Mouse (Mus musculus) midbrain, embryonic 16.5 days (tissue): ENCODE results near the gene Celf2. TPM values are rescaled to one million over a fixed set of nuclear protein-coding genes. Genes with fewer than 3 reads are reported as not detected.
"Not testable (repeated sequence)": the region's sequence is repeated elsewhere in the genome, so short reads cannot be mapped to it uniquely, and the experiment has no call there.

Experiments used
- ATAC-seq: fragments of 200-750 bp; cut with Nextera tagmentation; 2 replicates; pipeline ENCODE4 v1.8.0; 2017; ENCODE audit warnings: moderate TSS enrichment
- H3K27ac ChIP-seq: fragments of 300-500 bp; sonication (generic); 2 replicates; pipeline ENCODE4 v1.5.1; 2014; ENCODE audit warnings: mild to moderate bottlenecking, low read length, mixed read lengths
- H3K27me3 ChIP-seq: fragments of 300-500 bp; sonication (generic); 2 replicates; pipeline ENCODE4 v1.6.1; 2014; ENCODE audit warnings: low read depth, low read length, mixed read lengths; ENCODE audit not compliant: control insufficient read depth, insufficient read depth
- H3K36me3 ChIP-seq: fragments of 300-500 bp; sonication (generic); 2 replicates; pipeline ENCODE4 v1.6.1; 2014; ENCODE audit warnings: mild to moderate bottlenecking, low read length, moderate library complexity, mixed read lengths; ENCODE audit not compliant: control insufficient read depth, insufficient read depth
- H3K4me1 ChIP-seq: fragments of 300-500 bp; sonication (generic); 2 replicates; pipeline ENCODE4 v1.6.1; 2014; ENCODE audit warnings: mild to moderate bottlenecking, low read length, mixed read lengths; ENCODE audit not compliant: control insufficient read depth, insufficient read depth
- H3K4me2 ChIP-seq: fragments of 300-500 bp; sonication (generic); 2 replicates; pipeline ENCODE4 v1.6.1; 2014; ENCODE audit warnings: mild to moderate bottlenecking, low read length, mixed read lengths
- H3K4me3 ChIP-seq: fragments of 300-500 bp; sonication (generic); 2 replicates; pipeline ENCODE4 v1.5.1; 2014; ENCODE audit warnings: low read depth, mild to moderate bottlenecking, low read length, moderate library complexity, mixed read lengths
- H3K9ac ChIP-seq: fragments of 300-500 bp; sonication (generic); 2 replicates; pipeline ENCODE4 v1.6.1; 2014; ENCODE audit warnings: low read depth, low read length, mixed read lengths
- H3K9me3 ChIP-seq: fragments of 300-500 bp; sonication (generic); replicated peaks from 2 replicates; pipeline ENCODE4 v1.6.1; 2014; ENCODE audit warnings: mild to moderate bottlenecking, low read length, mixed read lengths; ENCODE audit not compliant: control insufficient read depth, poor library complexity, severe bottlenecking
- WGBS: fragments of 180-500 bp; shearing (Covaris S2); extraction: QIAGEN DNeasy Blood & Tissue Kit; methylation state at CpG from one replicate; pipeline ENCODE4 v1.1.7; 2014; 5-methylcytosine and 5-hydroxymethylcytosine counted together
- polyA plus RNA-seq: library from polyadenylated mRNA; unstranded; fragments of >200 nt; fragmentation: Nextera tagmentation; extraction: Ambion mirVana; gene quantifications from 2 replicates; pipeline ENCODE4 v1.2.1, GENCODE M21; 2015

Gene Celf2
- polyA plus RNA-seq, result 160 and 200 TPM in 2 replicates

DNA sequence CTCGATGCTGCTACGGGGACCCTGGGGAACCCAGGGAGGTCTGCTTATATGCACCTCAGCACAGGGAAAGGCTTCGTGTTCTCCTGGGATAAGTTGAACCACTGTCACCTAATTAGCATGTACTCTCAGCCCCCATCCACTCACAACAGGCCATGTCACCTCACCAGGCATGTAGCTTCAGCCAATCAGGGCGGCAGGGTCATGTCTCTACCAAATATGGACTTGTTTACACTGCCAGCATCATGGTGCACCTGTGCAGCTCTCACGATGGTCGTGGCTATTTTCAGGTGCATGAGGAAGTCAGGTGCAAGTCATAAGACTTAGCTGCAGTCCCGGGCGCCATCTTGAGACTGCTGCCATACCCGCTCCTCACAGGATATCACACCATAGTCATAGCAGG is at the start of gene Celf2:
Gene Celf2 (minus strand): TSS at position 101 of the 400 bp plus-strand sequence.
- H3K4me3 ChIP-seq, ATAC-seq, H3K27ac ChIP-seq, H3K36me3 ChIP-seq, H3K9me3 ChIP-seq, H3K4me2 ChIP-seq, H3K9ac ChIP-seq, H3K27me3 ChIP-seq, H3K4me1 ChIP-seq: not testable (repeated sequence)
- WGBS, result 93% methylated on average over 9 of the region's 9 CpGs

DNA sequence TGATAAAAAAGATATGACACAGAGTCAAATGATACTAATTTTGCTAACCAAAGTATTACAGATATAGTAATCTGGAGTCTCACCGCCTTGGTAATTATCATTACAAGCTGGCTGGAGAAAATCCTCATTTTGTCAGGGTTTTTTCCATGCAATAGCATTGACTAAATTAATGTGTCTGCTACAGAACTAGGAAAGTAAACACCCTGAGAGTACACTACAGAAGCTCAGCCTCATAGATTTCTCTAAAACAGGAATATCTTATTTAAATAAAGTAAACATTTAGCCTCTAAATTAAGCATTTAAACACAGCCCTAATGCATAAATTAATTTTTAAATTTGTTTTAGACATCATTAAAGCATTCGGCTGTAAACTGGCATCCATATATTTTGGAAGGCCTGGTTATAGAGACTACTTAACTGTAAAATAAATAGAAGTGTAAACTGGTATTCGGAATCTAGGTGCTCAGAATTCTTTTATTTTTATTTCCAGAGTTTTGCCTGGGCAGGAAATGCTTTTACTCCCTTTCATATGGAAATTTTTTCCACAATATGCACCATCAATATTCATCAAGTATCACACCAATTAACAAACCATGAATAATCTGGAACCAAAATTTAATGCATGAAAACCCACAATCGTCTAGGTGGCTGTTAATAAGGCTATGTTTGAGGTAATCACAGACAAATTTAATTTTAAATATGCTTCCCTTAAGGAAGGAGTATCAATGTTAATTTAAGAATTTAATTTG is 46.0 kb upstream of the Celf2 start:
- Histone ChIP-seq H3K27ac (no peak overlapping the region), H3K36me3 (no peaks in the 10 kb centered on the region), H3K4me2 (no peak overlapping the region), H3K27me3 (no peaks in the 10 kb centered on the region), H3K9ac (no peak overlapping the region), H3K4me3 (no peak overlapping the region), H3K4me1 (no peaks in the 10 kb centered on the region), H3K9me3 (no peaks in the 10 kb centered on the region)
- ATAC-seq, result no peak
- 49% methylated on average over 4 of the region's 4 CpGs for WGBS

DNA sequence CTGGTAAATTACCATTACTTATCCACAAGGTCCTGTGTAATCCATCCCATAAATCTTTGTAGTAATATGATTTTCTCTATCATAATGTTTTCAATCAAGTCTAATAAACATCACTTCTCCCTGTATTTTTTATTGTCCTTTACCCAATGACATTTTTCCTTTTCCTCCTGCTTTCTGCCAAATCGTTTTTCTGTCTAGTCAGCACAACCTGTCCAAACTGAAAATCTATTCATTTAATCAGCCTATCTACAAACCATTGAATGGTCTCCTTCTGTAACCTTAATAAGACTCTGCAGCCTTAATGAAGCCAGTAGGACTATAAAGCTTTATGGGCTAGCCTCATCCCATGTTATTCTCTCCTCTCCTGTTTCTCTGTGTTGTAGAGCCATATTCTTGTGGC is 45.2 kb upstream of the Celf2 start:
- no peak overlapping the region for H3K4me3 ChIP-seq
- H3K9ac ChIP-seq, result no peak overlapping the region
- no peak overlapping the region for H3K4me2 ChIP-seq
- no peaks in the 10 kb centered on the region for H3K36me3 ChIP-seq
- no peaks in the 10 kb centered on the region for H3K27me3 ChIP-seq
- WGBS, result 77% methylated on average over 1 of the region's 1 CpGs
- no peaks in the 10 kb centered on the region for H3K4me1 ChIP-seq
- 0 out of 2 replicates have a peak overlapping the region, but pooled peaks have one; percentile 10 for H3K27ac ChIP-seq
- no peak for ATAC-seq
- no peaks in the 10 kb centered on the region for H3K9me3 ChIP-seq

DNA sequence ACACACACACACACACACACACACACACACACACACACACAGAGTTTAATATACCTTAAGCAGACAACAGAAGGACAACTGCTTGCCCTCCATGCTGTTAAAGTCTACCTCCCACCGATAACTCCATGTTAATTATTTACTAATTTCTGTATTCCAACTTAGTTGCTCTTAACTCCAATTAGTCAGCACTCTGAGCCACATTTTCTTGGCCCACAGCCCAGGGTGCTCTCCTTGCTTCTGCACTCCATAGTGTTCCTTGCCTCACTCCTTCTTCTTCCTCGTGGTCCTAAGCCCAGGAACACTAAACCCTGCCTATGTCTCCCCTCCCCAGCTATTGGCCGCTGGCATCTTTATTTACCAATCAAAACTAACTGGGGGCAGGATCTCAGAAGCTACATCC is 43.5 kb upstream of the Celf2 start:
- H3K9me3 ChIP-seq, result no peaks in the 10 kb centered on the region
- no peak for ATAC-seq
- peaks cover 8% of the 10 kb centered on the region for H3K4me1 ChIP-seq
- no peak overlapping the region for H3K27ac ChIP-seq
- H3K4me2 ChIP-seq, result no peak overlapping the region
- WGBS, result 78% methylated on average over 3 of the region's 3 CpGs
- no peaks in the 10 kb centered on the region for H3K36me3 ChIP-seq
- H3K9ac ChIP-seq, result no peak overlapping the region
- H3K4me3 ChIP-seq, result no peak overlapping the region
- no peaks in the 10 kb centered on the region for H3K27me3 ChIP-seq

DNA sequence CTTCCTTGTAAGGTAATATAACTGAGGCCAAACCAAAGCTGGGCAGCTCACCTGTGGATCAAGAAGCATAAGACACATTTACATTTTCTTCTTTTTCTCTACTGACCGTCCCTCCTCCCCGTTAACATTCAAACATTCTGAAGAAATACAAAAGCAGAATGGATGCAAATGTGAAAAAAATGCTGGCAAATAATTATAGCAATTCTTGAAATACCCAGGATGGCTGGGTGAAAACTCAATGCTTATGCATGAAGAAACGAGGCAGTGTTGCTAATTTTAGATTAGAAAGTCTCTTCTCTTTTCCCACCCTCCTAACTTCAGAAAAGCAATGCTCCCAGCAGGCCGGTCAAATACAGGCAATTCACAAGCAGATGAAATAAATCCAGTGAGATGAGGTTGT is 39.5 kb upstream of the Celf2 start:
- Histone ChIP-seq H3K9me3 (no peaks in the 10 kb centered on the region), H3K4me1 (peaks cover 8% of the 10 kb centered on the region), H3K27me3 (no peaks in the 10 kb centered on the region), H3K4me3 (no peak overlapping the region), H3K9ac (no peak overlapping the region), H3K36me3 (no peaks in the 10 kb centered on the region), H3K27ac (no peak overlapping the region; the same call in 1 of the 2 replicates), H3K4me2 (no peak overlapping the region)
- no peak for ATAC-seq
- WGBS, result 58% methylated on average over 4 of the region's 4 CpGs

DNA sequence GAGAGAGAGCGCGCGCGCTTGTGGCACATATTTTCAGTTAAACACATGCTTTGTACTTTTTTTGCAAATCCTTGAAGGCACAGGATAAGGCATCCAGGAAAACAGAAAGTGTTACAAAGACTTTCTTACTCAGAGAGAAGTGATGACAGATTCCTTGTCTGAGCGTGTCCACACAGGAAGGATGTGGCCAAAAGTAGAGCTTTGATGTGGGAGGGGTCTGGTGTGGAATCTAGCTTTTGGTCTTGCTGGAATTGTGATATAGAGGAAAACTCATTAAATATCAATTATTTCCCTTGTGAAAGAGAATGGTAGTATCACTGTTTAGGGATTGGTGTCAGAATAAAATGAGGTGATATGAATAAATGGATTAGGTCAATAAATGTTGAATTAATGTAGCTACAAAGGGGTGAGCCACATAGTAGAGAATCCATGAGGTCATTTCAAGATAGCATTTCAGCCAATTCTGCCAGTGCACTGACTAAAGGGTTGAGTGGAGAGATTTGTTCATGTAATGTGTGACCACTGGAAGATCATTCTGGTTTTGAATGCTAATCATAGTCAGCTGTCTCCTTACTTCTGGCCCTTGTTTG is 25.3 kb upstream of the Celf2 start:
- ATAC-seq, result no peak
- Histone ChIP-seq H3K36me3 (no peaks in the 10 kb centered on the region), H3K27ac (no peak overlapping the region), H3K4me2 (no peak overlapping the region), H3K4me3 (no peak overlapping the region), H3K9ac (no peak overlapping the region), H3K4me1 (peaks cover 19% of the 10 kb centered on the region), H3K27me3 (no peaks in the 10 kb centered on the region), H3K9me3 (no peaks in the 10 kb centered on the region)
- 97% methylated on average over 5 of the region's 5 CpGs for WGBS

DNA sequence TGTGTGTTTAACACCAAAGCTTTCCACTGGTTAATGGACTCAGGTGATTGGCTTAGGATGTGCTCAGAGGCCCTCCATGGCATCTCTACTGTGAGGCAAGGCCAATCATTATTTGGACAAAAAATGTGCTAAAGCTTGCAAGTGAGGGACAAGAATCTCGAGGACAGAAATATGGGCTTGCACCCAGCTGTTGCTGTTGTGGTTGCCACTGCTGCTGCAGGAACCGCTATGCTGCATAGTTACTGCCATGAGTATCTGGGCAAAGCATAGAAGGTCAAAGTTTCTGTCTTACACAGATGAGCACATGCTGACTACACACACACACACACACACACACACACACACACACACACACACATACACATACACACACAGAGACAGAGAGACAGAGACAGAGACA is 24.8 kb upstream of the Celf2 start:
- Histone ChIP-seq H3K9ac (no peak overlapping the region), H3K4me3 (no peak overlapping the region), H3K9me3 (no peaks in the 10 kb centered on the region), H3K36me3 (no peaks in the 10 kb centered on the region), H3K27me3 (no peaks in the 10 kb centered on the region), H3K4me1 (peaks cover 24% of the 10 kb centered on the region), H3K27ac (no peak overlapping the region), H3K4me2 (no peak overlapping the region)
- 82% methylated on average over 2 of the region's 2 CpGs for WGBS
- no peak for ATAC-seq

DNA sequence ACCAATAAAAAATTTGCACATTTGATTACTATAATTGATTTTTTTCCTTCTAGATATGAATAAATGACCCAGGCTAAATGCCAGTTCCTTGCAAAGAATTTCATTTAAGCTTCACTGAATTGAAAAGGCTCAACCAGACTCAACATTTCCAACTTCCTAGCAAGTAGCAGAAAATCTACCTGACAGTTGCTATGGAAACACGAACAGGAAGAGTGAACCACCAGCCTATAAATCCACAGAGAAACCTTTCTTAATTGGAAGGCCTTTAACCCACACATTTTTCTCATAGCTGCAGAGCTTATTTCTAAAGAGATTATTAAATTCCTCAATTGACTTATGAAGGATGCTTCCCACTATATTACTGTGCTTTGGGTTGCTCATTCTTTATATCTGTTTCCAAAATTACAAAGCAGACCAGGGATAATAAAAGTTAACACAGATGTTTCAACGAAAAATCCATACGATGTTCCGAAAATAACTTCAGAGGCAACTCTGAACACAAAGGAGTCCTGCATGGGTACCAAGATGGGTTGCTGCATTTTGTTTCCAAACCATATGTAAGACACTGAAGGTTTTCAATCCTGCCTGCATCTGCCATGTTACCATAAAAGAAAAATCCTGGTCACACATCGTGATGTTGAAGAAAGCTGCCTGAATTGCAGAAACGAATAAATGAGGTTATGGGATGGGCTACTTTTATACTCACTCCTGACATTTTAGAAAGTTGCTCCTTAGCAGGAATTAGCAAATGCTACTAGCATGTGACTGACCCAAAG is 22.0 kb upstream of the Celf2 start:
- H3K27me3 ChIP-seq, result no peaks in the 10 kb centered on the region
- peaks cover 29% of the 10 kb centered on the region for H3K4me1 ChIP-seq
- ATAC-seq, result peak; percentile 80
- H3K4me2 ChIP-seq, result no peak overlapping the region
- H3K9me3 ChIP-seq, result no peaks in the 10 kb centered on the region
- H3K27ac ChIP-seq, result peak overlapping the region; percentile 81
- no peak overlapping the region for H3K4me3 ChIP-seq
- no peaks in the 10 kb centered on the region for H3K36me3 ChIP-seq
- no peak overlapping the region for H3K9ac ChIP-seq
- WGBS, result 29% methylated on average over 6 of the region's 6 CpGs
